Mouse (Mus musculus) lung, embryonic 15.5 days (tissue): ENCODE data around the gene Hoxa1. TPM values are rescaled to one million over a fixed set of nuclear protein-coding genes. Genes with fewer than 3 reads are reported as not detected.
A peak's percentile ranks its signal among the peaks of the same experiment; 100 is the strongest.

Experiments
- ATAC-seq: fragments of 200-750 bp; cut with Nextera tagmentation; 2 replicates; pipeline ENCODE4 v1.8.0; 2017; ENCODE audit warnings: moderate number of reproducible peaks, borderline replicate concordance; ENCODE audit not compliant: low FRiP score, low TSS enrichment; ENCODE audit errors: extremely low read depth
- H3K27ac ChIP-seq: fragments of 300-500 bp; sonication (generic); 2 replicates; pipeline ENCODE4 v1.5.1; 2015; ENCODE audit warnings: moderate library complexity, mild to moderate bottlenecking, inconsistent platforms
- H3K27me3 ChIP-seq: fragments of 300-500 bp; sonication (generic); 2 replicates; pipeline ENCODE4 v1.6.1; 2015; ENCODE audit warnings: inconsistent platforms
- H3K36me3 ChIP-seq: fragments of 300-500 bp; sonication (generic); 2 replicates; pipeline ENCODE4 v1.6.1; 2015; ENCODE audit warnings: inconsistent platforms
- H3K4me1 ChIP-seq: fragments of 300-500 bp; sonication (generic); 2 replicates; pipeline ENCODE4 v1.6.1; 2015; ENCODE audit warnings: inconsistent platforms
- H3K4me2 ChIP-seq: fragments of 300-500 bp; sonication (generic); 2 replicates; pipeline ENCODE4 v1.6.1; 2015; ENCODE audit warnings: inconsistent platforms, mild to moderate bottlenecking, moderate library complexity
- H3K4me3 ChIP-seq: fragments of 300-500 bp; sonication (generic); 2 replicates; pipeline ENCODE4 v1.5.1; 2015; ENCODE audit warnings: mild to moderate bottlenecking, inconsistent platforms
- H3K9ac ChIP-seq: fragments of 300-500 bp; sonication (generic); 2 replicates; pipeline ENCODE4 v1.6.1; 2015; ENCODE audit warnings: inconsistent platforms
- H3K9me3 ChIP-seq: fragments of 300-500 bp; sonication (generic); 2 replicates; pipeline ENCODE4 v1.6.1; 2016; ENCODE audit warnings: inconsistent platforms
- WGBS: fragments of 180-500 bp; shearing (Covaris S2); methylation state at CpG from one replicate; pipeline ENCODE4 v1.1.7; 2015; 5-methylcytosine and 5-hydroxymethylcytosine counted together
- polyA plus RNA-seq: library from polyadenylated mRNA; unstranded; fragments of >200 nt; fragmentation: Nextera tagmentation; extraction: Ambion mirVana; gene quantifications from 2 replicates; pipeline ENCODE4 v1.2.1, GENCODE M21; 2015

Gene Hoxa1
- polyA plus RNA-seq, 1 experiment from 2014 or later: 1.3 TPM

DNA sequence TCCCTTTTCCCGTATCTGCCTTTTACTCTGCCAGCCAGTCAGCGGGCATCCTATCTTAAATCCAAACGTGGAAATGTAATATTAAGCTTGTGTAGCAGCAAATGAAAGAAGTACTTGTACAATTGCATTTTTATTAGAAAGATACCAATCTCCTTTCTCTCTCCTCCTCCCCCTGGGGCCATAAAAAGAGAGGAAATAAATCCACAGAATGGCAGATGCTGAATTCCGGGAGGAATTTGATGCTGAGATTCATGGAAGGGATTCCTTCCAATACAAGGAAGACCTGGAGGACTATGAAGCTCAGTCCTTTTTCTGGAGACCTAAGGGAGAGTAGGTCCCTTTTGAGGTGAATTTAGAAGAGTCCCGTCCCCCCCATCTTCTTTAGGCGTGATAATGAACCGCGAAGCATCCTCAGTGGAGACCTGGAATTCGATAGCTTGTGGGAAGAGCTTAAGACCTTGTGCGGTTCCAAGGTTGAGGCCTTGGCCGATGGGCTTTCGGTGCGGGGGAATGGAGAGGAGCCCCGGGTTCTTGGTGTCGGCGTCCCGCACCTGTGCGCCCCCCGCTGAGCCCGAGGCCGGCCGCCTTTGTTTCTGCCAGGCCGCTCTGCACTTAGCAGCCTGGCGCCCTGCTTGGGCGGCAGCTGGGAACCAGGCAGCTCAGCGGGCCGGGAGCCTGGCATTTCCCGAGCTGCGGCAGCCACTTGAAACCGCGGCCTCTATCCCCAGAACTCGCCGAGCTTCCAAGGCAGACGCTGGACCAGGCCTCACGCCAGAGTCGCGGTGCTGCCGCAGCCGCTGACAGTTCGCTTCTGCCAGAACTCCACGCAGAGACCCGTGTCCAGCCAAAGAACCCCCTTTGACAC is 10.3 kb upstream of the Hoxa1 start:
- whole genome bisulfite sequencing: 5% methylated on average over 42 of the region's 42 CpGs
- Histone ChIP-seq H3K4me2 (peak overlapping the region; percentile 90), H3K36me3 (no peaks in the 10 kb centered on the region), H3K27me3 (peaks cover 72% of the 10 kb centered on the region), H3K9ac (peak overlapping the region; percentile 62), H3K4me1 (peaks cover 42% of the 10 kb centered on the region), H3K4me3 (peak overlapping the region; percentile 34), H3K27ac (peak overlapping the region; percentile 98), H3K9me3 (no peaks in the 10 kb centered on the region)
- no peak for ATAC-seq

DNA sequence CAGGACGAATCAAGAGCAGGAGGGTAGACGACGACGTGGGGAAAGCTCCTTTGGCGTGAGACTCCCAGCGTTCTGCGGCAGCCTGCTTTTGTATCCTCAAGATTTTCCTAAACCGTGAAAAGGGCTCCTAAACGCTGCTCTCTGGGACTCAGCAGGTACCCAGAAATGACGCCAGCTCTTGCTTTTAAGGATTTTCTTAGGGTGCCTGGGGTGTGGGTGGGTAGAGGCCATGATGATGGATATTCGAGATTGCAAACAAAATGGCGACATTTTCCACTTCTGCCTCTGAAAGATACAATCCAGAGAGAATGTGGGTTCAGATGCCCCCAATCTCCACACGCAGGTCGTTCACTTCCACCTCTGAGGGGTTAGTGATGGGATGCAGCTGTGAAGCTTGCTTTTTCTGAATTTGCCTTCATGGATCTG is 9.6 kb upstream of the Hoxa1 start:
- Histone ChIP-seq H3K9ac (peak overlapping the region; percentile 62), H3K4me1 (peaks cover 39% of the 10 kb centered on the region), H3K4me2 (peak overlapping the region; percentile 90), H3K36me3 (no peaks in the 10 kb centered on the region), H3K27me3 (peaks cover 73% of the 10 kb centered on the region), H3K9me3 (no peaks in the 10 kb centered on the region), H3K27ac (peak overlapping the region; percentile 98), H3K4me3 (peak overlapping the region; percentile 34)
- 12% methylated on average over 14 of the region's 14 CpGs for WGBS
- no peak for ATAC-seq

DNA sequence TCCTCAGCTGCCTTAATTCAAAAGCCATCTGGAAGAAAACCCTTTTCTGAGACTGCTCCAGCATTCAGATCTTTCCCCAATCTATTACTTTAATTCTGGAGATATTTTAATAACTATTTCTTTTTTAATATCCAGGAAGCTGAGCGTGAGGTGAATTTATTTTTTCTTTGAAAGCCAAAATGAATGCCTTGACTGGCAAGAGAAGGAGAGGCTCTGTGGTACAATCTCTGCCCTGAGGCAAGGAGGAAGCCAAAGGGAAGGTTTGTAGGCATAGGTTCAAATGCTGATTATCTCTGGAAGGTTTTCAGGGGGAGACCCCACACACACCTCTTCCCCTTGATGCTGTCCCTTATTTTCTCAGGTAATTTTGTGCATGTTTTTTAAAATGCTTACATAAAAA is 9.1 kb upstream of the Hoxa1 start:
- peak overlapping the region; percentile 90 for H3K4me2 ChIP-seq
- H3K4me3 ChIP-seq: peak overlapping the region; percentile 52
- peak overlapping the region; percentile 62 for H3K9ac ChIP-seq
- H3K9me3 ChIP-seq: no peaks in the 10 kb centered on the region
- peaks cover 34% of the 10 kb centered on the region for H3K4me1 ChIP-seq
- 21% methylated on average over 1 of the region's 1 CpGs for WGBS
- peak overlapping the region; percentile 98 for H3K27ac ChIP-seq
- no peak for ATAC-seq
- H3K36me3 ChIP-seq: no peaks in the 10 kb centered on the region
- peaks cover 69% of the 10 kb centered on the region for H3K27me3 ChIP-seq

DNA sequence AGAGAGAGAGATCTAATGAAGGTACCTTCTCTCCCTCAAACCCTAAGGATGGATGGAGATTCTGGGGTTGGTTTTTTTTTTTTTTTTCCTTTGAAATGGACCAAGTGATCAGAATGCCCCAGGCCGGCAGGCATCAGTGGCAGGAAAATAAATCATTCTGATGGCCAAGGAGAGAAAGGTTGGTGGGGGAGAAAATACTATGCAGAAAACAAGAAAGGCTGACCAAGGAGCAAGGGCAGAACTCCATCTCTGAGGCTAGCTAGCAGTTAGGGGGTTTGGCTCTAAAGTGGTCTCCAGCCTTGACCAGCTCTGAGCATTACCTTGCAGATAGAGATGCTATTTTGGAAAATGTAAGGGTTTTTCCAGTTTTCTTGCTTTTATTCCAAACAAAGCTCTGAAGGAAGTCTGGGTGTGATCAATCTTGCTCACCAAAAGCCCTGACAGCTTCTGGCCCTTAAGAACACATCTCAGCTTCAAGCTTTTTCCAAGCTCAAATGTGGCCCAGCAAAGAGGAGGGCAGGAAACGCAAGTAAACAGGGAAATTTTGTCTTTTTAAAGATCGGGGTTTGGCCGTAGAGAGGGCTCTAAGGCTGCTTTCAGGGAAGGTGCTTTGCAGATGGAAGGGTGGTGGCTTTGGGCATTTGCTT is 8.4 kb upstream of the Hoxa1 start:
- no peaks in the 10 kb centered on the region for H3K9me3 ChIP-seq
- H3K4me3 ChIP-seq: peak overlapping the region; percentile 52
- H3K4me2 ChIP-seq: peak overlapping the region; percentile 90
- H3K4me1 ChIP-seq: peaks cover 27% of the 10 kb centered on the region
- peak overlapping the region; percentile 62 for H3K9ac ChIP-seq
- peak overlapping the region; percentile 98 for H3K27ac ChIP-seq
- H3K27me3 ChIP-seq: peaks cover 68% of the 10 kb centered on the region
- 11% methylated on average over 4 of the region's 4 CpGs for WGBS
- no peaks in the 10 kb centered on the region for H3K36me3 ChIP-seq
- no peak for ATAC-seq

DNA sequence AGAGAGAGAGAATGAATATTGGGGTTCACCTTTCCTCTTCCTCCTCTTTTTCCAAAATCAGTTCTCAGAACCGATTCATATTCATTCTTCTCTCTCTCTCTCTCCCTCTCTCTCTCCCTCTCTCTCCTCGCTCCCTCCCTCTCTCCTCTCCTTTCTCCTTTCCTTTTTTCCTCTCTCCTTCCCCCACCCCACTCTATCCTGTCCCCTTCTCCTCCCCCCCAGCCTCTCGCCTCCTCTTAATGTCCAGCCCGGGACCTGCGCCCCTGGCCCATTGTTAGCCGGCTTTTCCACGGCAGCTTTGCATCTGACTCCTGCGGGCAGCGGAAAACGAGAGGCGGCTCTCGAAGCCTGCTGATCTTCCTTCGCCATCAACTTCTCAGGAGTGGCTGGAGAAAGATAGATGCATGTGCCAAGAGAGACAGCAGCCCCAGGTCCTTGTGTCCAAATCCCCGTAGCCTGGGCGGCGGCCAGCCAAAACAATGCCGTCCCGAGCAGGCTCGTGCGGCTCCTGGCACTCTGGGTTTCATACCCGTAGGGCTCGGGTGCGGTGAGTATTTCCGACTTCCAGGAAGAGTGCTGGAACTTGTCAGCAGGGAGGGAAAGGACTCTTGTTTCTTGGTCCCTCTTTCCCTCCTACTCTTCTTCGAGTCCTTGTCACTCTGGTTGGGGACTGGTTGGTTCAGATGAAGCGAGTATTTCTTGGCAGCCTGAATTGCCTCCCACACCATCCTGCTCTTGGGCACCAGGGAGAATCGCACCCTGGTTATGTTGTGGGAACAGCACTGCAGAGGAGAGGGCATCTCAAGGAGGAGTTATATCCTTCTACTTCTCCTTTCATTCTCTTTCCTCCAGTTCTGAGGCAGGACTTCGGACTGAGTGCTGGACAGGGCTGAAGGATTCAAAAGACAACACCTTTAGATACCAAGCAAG is 7.6 kb upstream of the Hoxa1 start:
- 4% methylated on average over 28 of the region's 28 CpGs for WGBS
- Histone ChIP-seq H3K9ac (peak overlapping the region; percentile 62), H3K4me3 (peak overlapping the region; percentile 52), H3K9me3 (no peaks in the 10 kb centered on the region), H3K27ac (peak overlapping the region; percentile 98), H3K36me3 (no peaks in the 10 kb centered on the region), H3K27me3 (peaks cover 63% of the 10 kb centered on the region), H3K4me2 (peak overlapping the region; percentile 90), H3K4me1 (peaks cover 22% of the 10 kb centered on the region)
- no peak for ATAC-seq

DNA sequence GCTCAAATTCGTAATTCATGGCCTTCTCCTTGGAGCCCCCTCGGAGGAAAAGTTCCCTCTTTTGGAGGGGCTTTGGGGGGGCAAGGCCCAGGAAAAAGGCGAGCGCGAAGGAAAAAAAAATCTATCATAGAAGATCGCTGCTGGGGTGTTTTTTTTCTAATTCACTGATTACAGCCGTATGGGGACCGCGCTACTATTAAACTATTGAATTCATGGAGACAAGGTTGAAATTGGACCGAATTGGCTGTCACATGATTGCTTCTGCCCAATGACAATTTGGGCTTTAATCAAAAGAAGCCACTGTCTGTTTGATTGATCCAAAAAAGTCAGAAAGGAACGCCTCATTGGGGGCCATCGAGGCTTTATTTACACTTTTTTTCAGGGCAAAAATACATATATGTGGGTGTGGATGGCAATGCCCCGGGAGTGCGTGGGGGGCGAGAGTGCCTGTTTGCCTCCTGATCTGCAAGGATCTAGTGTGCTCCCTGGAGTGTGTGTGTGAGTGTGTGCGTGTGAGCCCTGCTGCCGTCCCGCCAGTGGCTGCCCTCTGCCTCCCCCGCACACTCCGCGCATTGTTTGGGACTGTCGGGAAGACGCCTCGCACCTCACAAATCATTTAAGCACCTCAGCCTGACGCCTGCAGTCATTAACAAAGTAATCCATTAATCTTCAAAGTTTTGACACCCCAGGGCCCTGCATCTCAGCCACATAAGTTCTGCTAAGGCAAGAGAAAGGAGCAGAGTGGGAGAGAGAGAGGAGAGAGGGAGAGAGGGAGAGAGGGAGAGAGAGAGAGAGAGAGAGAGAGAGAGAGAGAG is 6.7 kb upstream of the Hoxa1 start, which contains the start of gene Hoxa2:
Hoxa2 (minus strand) TSS at position 206 of the 815 bp plus-strand sequence.
- H3K27ac ChIP-seq: peak within 1 kb of the TSS; percentile 98
- H3K9me3 ChIP-seq: no peaks in the 10 kb centered on the region
- no peaks in the 10 kb centered on the region for H3K36me3 ChIP-seq
- peak within 1 kb of the TSS; percentile 52 for H3K4me3 ChIP-seq
- peak within 1 kb of the TSS; percentile 64 for H3K9ac ChIP-seq
- peaks cover 13% of the 10 kb centered on the region for H3K4me1 ChIP-seq
- peaks cover 62% of the 10 kb centered on the region for H3K27me3 ChIP-seq
- WGBS: 1% methylated on average over 25 of the region's 25 CpGs
- ATAC-seq: peak; percentile 50; the same call in 1 of the 2 replicates
- H3K4me2 ChIP-seq: peak within 1 kb of the TSS; percentile 90

DNA sequence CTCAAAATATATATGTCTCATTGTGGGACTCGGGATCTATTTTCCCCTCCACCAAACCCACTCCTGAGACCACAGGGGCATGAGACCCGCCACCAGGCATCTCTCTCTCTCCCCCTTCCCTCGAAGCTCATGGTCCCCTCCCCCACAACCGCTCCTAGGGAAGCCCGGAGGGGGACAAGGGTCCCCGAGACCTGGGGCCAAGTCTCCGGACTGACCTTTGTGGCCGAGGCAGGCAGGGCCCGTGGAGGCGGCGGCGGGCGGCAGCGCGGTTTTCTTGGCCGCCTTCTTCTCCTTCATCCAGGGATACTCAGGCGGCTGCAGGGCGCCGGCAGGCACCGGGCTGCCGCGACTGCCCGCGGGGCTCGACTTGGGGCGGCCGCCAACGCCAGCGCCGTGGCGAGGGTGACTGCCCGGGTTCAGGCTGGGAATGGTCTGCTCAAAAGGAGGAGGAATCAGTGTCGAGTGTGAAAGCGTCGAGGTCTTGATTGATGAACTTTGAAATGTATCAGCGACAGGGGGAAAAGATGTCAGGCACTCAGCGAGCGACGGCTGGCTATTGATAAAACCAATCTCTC is 6.0 kb upstream of the Hoxa1 start:
- Histone ChIP-seq H3K27ac (peak overlapping the region; percentile 98), H3K4me3 (peak overlapping the region; percentile 52), H3K4me2 (peak overlapping the region; percentile 90), H3K9me3 (no peaks in the 10 kb centered on the region), H3K36me3 (no peaks in the 10 kb centered on the region), H3K27me3 (peaks cover 63% of the 10 kb centered on the region; the same call in 1 of the 2 replicates), H3K4me1 (peaks cover 13% of the 10 kb centered on the region; the same call in 1 of the 2 replicates), H3K9ac (peak overlapping the region; percentile 64)
- under 1% methylated on average over 38 of the region's 39 CpGs for WGBS
- ATAC-seq: peak; percentile 31; the same call in 1 of the 2 replicates

DNA sequence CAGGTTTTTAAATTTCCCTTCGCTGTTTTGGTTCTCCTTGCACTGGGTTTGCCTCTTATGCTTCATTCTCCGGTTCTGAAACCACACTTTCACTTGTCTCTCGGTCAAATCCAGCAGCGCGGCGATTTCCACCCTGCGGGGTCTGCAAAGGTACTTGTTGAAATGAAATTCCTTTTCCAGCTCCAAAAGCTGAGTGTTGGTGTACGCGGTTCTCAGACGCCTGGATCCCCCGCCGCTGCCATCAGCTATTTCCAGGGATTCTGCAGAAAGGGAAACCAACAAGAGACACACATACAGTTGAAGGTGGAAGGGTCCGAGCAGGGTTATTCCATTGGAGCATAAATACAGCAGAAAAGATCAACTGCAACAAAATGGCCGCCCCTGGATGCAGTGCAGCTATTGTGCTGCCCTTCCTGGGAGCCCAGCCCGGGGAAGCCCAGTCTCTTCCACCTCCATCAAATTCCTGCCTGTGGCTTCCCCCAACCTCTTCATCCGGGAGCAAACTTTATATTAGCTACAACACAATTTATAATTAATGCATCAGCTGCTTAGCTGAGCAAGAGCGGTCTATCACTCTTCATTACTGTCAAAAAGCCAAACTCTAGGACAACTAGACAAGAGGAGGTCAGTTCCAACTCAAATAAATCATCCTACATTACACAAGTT is 5.4 kb upstream of the Hoxa1 start:
- WGBS: under 1% methylated on average over 17 of the region's 17 CpGs
- H3K9me3 ChIP-seq: no peaks in the 10 kb centered on the region
- peak; percentile 21; the same call in 1 of the 2 replicates for ATAC-seq
- peak overlapping the region; percentile 52 for H3K4me3 ChIP-seq
- H3K4me1 ChIP-seq: peaks cover 13% of the 10 kb centered on the region; the same call in 1 of the 2 replicates
- H3K9ac ChIP-seq: peak overlapping the region; percentile 64
- peak overlapping the region; percentile 90 for H3K4me2 ChIP-seq
- H3K27ac ChIP-seq: peak overlapping the region; percentile 98
- H3K27me3 ChIP-seq: peaks cover 65% of the 10 kb centered on the region; the same call in 1 of the 2 replicates
- no peaks in the 10 kb centered on the region for H3K36me3 ChIP-seq

DNA sequence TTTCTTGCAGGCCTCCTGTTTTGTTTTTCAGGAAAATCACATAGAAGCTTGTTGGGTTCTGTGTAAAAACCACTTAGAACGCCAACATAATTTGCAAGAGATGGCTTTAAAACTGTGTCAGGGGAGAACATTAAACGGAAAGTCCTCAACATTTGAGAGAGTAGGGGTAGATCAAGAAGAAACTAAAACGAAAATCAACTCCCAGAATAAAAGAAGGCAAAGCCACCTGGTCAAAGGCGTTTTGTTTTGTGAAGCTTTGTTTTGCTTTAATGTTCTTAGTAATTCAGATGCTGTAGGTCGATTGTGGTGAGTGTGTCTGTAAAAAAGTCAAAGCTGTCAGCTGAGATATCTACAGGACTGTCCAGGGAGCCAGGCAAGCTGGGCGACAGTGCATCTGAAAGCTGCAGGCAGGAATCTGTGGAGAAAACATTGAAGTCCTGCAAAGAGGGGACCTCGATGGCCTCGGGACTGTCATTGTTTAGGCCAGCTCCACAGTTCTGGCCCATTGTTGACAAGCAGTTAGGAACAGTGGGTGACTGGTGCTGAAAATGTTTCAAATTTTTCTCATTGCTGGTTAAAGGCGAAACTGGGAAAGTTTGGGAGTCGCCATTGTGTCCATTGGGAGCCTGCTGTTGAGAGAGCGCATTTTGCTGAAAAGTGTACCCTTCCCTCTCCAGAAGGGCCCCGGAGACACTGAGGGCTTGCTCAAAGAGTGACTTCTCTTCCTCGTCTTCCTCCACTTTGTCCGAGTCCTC is 4.7 kb upstream of the Hoxa1 start:
- Histone ChIP-seq H3K36me3 (no peaks in the 10 kb centered on the region), H3K9ac (peak overlapping the region; percentile 64), H3K4me3 (peak overlapping the region; percentile 52), H3K9me3 (no peaks in the 10 kb centered on the region), H3K4me2 (peak overlapping the region; percentile 90), H3K27me3 (peaks cover 64% of the 10 kb centered on the region), H3K4me1 (peaks cover 15% of the 10 kb centered on the region; the same call in 1 of the 2 replicates), H3K27ac (peak overlapping the region; percentile 98)
- 10% methylated on average over 14 of the region's 14 CpGs for WGBS
- no peak for ATAC-seq
